Mouse (Mus musculus) myocyte (in vitro differentiated cells): Measurements from ENCODE around the gene Pheta1. TPM values are rescaled to one million over a fixed set of nuclear protein-coding genes. Genes with fewer than 3 reads are reported as not detected.

Source experiments
- H3K27me3 ChIP-seq: one replicate; pipeline ENCODE4 v1.6.1; 2011; ENCODE audit not compliant: control insufficient read depth, insufficient read depth, insufficient read length
- H3K36me3 ChIP-seq: one replicate; pipeline ENCODE4 v1.6.1; 2011; ENCODE audit not compliant: control insufficient read depth, insufficient read depth
- H3K4me2 ChIP-seq: one replicate; pipeline ENCODE4 v1.6.1; 2011; ENCODE audit warnings: low read depth, control low read depth
- H3K4me3 ChIP-seq: one replicate; pipeline ENCODE4 v1.5.1; 2011; ENCODE audit warnings: mild to moderate bottlenecking, control low read depth, moderate library complexity
- H3K79me2 ChIP-seq: one replicate; pipeline ENCODE4 v1.6.1; 2011; ENCODE audit not compliant: control insufficient read depth, insufficient read depth
- H3ac ChIP-seq: one replicate; pipeline ENCODE4 v1.6.1; 2011; ENCODE audit not compliant: control insufficient read depth, insufficient read length
- CEBPB ChIP-seq: IDR thresholded peaks from 2 replicates; pipeline ENCODE4 v1.6.1; 2011; ENCODE audit warnings: mild to moderate bottlenecking, moderate library complexity; ENCODE audit not compliant: poor library complexity, insufficient read depth, severe bottlenecking
- E2F4 ChIP-seq: IDR thresholded peaks from one replicate; pipeline ENCODE4 v1.6.1; 2011; ENCODE audit warnings: mild to moderate bottlenecking, control low read depth, moderate library complexity; ENCODE audit not compliant: insufficient read depth
- MAX ChIP-seq: IDR thresholded peaks from one replicate; pipeline ENCODE4 v1.6.1; 2011; ENCODE audit warnings: low read depth, mild to moderate bottlenecking, control low read depth
- MYOD1 ChIP-seq, 3 experiments: IDR thresholded peaks; one replicate each; pipeline ENCODE4 v1.6.1; 2011; ENCODE audit warnings: control low read depth in 2 of 3, low read depth in 2 of 3, mild to moderate bottlenecking in 2 of 3, moderate library complexity in 1 of 3; ENCODE audit not compliant: insufficient read length in 2 of 3, control insufficient read depth in 1 of 3
- MYOG ChIP-seq, 3 experiments: IDR thresholded peaks; one replicate each; pipeline ENCODE4 v1.6.1; 2011; ENCODE audit warnings: control low read depth in 2 of 3, low read depth in 2 of 3, mild to moderate bottlenecking in 2 of 3; ENCODE audit not compliant: insufficient read length in 2 of 3, control insufficient read depth in 1 of 3, insufficient read depth in 1 of 3
- POLR2A ChIP-seq: IDR thresholded peaks from one replicate; pipeline ENCODE4 v1.6.1; 2011; ENCODE audit warnings: low read depth, mild to moderate bottlenecking, control low read depth, moderate library complexity; ENCODE audit not compliant: insufficient read length
- POLR2AphosphoS2 ChIP-seq: IDR thresholded peaks from one replicate; pipeline ENCODE4 v1.6.1; 2011; ENCODE audit warnings: low read depth, control low read depth; ENCODE audit not compliant: insufficient read length
- REST ChIP-seq: IDR thresholded peaks from one replicate; pipeline ENCODE4 v1.6.1; 2011; ENCODE audit warnings: mild to moderate bottlenecking, control low read depth, moderate library complexity; ENCODE audit not compliant: insufficient read depth, insufficient read length
- SRF ChIP-seq: IDR thresholded peaks from one replicate; pipeline ENCODE4 v1.6.1; 2011; ENCODE audit warnings: low read depth; ENCODE audit not compliant: control insufficient read depth, insufficient read length
- TCF12 ChIP-seq: IDR thresholded peaks from one replicate; pipeline ENCODE4 v1.6.1; 2011; ENCODE audit warnings: mild to moderate bottlenecking, control low read depth; ENCODE audit not compliant: poor library complexity, insufficient read depth, severe bottlenecking
- TCF3 ChIP-seq: IDR thresholded peaks from one replicate; pipeline ENCODE4 v1.6.1; 2011; ENCODE audit warnings: low read depth, control low read depth; ENCODE audit not compliant: insufficient read length
- USF1 ChIP-seq: IDR thresholded peaks from one replicate; pipeline ENCODE4 v1.6.1; 2011; ENCODE audit warnings: low read depth, mild to moderate bottlenecking, control low read depth, moderate library complexity
- polyA plus RNA-seq: library from polyadenylated mRNA; unstranded; fragments of >200 nt; fragmentation: generic; extraction: Trizol; gene quantifications from one replicate; pipeline ENCODE4 v1.2.1, GENCODE M21; 2012; ENCODE audit warnings: missing spikeins

The Pheta1 gene
- polyA plus RNA-seq, 1 experiment: 9.8 TPM

GRCm38 (mm10) chr5:121834991-121835747, 13.6 kb upstream of the Pheta1 start:
- Histone ChIP-seq H3K4me3 (peak overlapping the region; percentile 85), H3K36me3 (no peaks in the 10 kb centered on the region), H3ac (peak overlapping the region; percentile 95), H3K27me3 (no peaks in the 10 kb centered on the region), H3K79me2 (peaks cover 61% of the 10 kb centered on the region), H3K4me2 (peak overlapping the region; percentile 97)
- no peak for TF ChIP-seq POLR2AphosphoS2
- TF ChIP-seq TCF12: no peak
- no peak for TF ChIP-seq REST
- no peak for TF ChIP-seq E2F4

GRCm38 (mm10) chr5:121835949-121836691, 12.7 kb upstream of the Pheta1 start:
- peak overlapping the region; percentile 95 for H3ac ChIP-seq
- H3K27me3 ChIP-seq: no peaks in the 10 kb centered on the region
- peak overlapping the region; percentile 97 for H3K4me2 ChIP-seq
- peak overlapping the region; percentile 85 for H3K4me3 ChIP-seq
- no peaks in the 10 kb centered on the region for H3K36me3 ChIP-seq
- no peak for TF ChIP-seq TCF12
- no peak for TF ChIP-seq TCF3
- no peak for TF ChIP-seq POLR2A
- no peak for TF ChIP-seq REST
- no peak for TF ChIP-seq SRF
- TF ChIP-seq MAX: no peak
- peak in 2 of 3 experiments; percentile 17 to 53 for TF ChIP-seq MYOG (IDR thresholded peaks at IDR 0.05; ENCODE audit: control insufficient read depth in 1 of 3, insufficient read depth in 1 of 3, insufficient read length in 2 of 3, low read depth in 2 of 3)
- no peak for TF ChIP-seq POLR2AphosphoS2
- no peak for TF ChIP-seq USF1
- peak in 1 of 3 experiments; percentile 40 for TF ChIP-seq MYOD1 (IDR thresholded peaks at IDR 0.05; ENCODE audit: control insufficient read depth in 1 of 3, insufficient read length in 2 of 3, low read depth in 2 of 3)
- TF ChIP-seq CEBPB: no peak
- TF ChIP-seq E2F4: no peak
- H3K79me2 ChIP-seq: peaks cover 51% of the 10 kb centered on the region

- H3K4me3 ChIP-seq: peak overlapping the region; percentile 85
- H3K27me3 ChIP-seq: no peaks in the 10 kb centered on the region
- H3ac ChIP-seq: peak overlapping the region; percentile 95
- TF ChIP-seq USF1: no peak
- TF ChIP-seq SRF: no peak
- peak; percentile 7 for TF ChIP-seq REST
- TF ChIP-seq POLR2A: peak; percentile 96
- TF ChIP-seq TCF12: no peak
- TF ChIP-seq MYOG (IDR thresholded peaks at IDR 0.05; ENCODE audit: control insufficient read depth in 1 of 3, insufficient read depth in 1 of 3, insufficient read length in 2 of 3, low read depth in 2 of 3): no peak
- TF ChIP-seq TCF3: no peak
- peak in 1 of 3 experiments; percentile 43 for TF ChIP-seq MYOD1 (IDR thresholded peaks at IDR 0.05; ENCODE audit: control insufficient read depth in 1 of 3, insufficient read length in 2 of 3, low read depth in 2 of 3)
- no peak for TF ChIP-seq MAX
- TF ChIP-seq E2F4: no peak
- peak; percentile 96 for TF ChIP-seq POLR2AphosphoS2
- TF ChIP-seq CEBPB: no peak
- peaks cover 44% of the 10 kb centered on the region for H3K79me2 ChIP-seq
- H3K4me2 ChIP-seq: peak overlapping the region; percentile 75
- H3K36me3 ChIP-seq: no peaks in the 10 kb centered on the region
Observed at GRCm38 (mm10) chr5:121836692-121837415, 11.9 kb upstream of the Pheta1 start.

GRCm38 (mm10) chr5:121837441-121838340, 11.1 kb upstream of the Pheta1 start, which contains the start of gene Sh2b3:
Gene Sh2b3, minus strand, starts transcription at chr5:121837646.
- Histone ChIP-seq H3K36me3 (no peaks in the 10 kb centered on the region), H3ac (peak within 1 kb of the TSS; percentile 95), H3K4me3 (peak within 1 kb of the TSS; percentile 85), H3K4me2 (peak within 1 kb of the TSS; percentile 75), H3K27me3 (no peaks in the 10 kb centered on the region), H3K79me2 (peaks cover 36% of the 10 kb centered on the region)
- no peak for TF ChIP-seq REST
- no peak for TF ChIP-seq MYOD1 (IDR thresholded peaks at IDR 0.05; ENCODE audit: control insufficient read depth in 1 of 3, insufficient read length in 2 of 3, low read depth in 2 of 3)
- peak; percentile 57 for TF ChIP-seq POLR2A
- TF ChIP-seq SRF: no peak
- TF ChIP-seq TCF12: no peak
- TF ChIP-seq CEBPB: no peak
- no peak for TF ChIP-seq MYOG (IDR thresholded peaks at IDR 0.05; ENCODE audit: control insufficient read depth in 1 of 3, insufficient read depth in 1 of 3, insufficient read length in 2 of 3, low read depth in 2 of 3)
- no peak for TF ChIP-seq MAX
- no peak for TF ChIP-seq USF1
- TF ChIP-seq POLR2AphosphoS2: peak; percentile 45
